9 mouse cellular contexts compared by ENCODE assay signal in genomic region chr19:30114919-30115441, GRCm38 (mm10).
DNase-seq lines count a peak whose midpoint lies in the region; ATAC-seq lines count a peak whose summit lies in the region.
"Had no signal": no experiment of that assay in that cellular context is flagged by ENCODE, and none has a peak within 500 bp of the region (broad histone marks: within the 10 kb centered on the region; RNA-seq: fewer than 3 reads in every experiment).

No protein-coding gene starts in this region.

- H3K4me1 ChIP-seq in intestine, embryonic 16.5 days (ENCODE audit: control insufficient read depth, insufficient read depth, low read length), result peaks cover 3% of the 10 kb centered on the region
- H3K4me1 ChIP-seq in stomach, embryonic 16.5 days (ENCODE audit: control insufficient read depth, insufficient read depth, low read length), result peaks cover 7% of the 10 kb centered on the region; the same call in 1 of the 2 replicates

- H3K27ac ChIP-seq in intestine, embryonic 16.5 days (ENCODE audit: low read length), result no peak overlapping the region
- H3K27ac ChIP-seq in stomach, embryonic 16.5 days (ENCODE audit: low read length), result peak overlapping the region; percentile 65

- 35% methylated on average over 14 of the region's 14 CpGs for WGBS in intestine, embryonic 16.5 days
- WGBS in stomach, embryonic 16.5 days, result 20% methylated on average over 14 of the region's 14 CpGs

- H3K27me3 ChIP-seq in intestine, embryonic 16.5 days (replicated peaks; ENCODE audit: control insufficient read depth, insufficient read depth, low read length), result no peaks in the 10 kb centered on the region
- no peaks in the 10 kb centered on the region for H3K27me3 ChIP-seq in stomach, embryonic 16.5 days (ENCODE audit: control insufficient read depth, insufficient read depth, low read length)

- H3K9ac ChIP-seq in intestine, embryonic 16.5 days (ENCODE audit: low read depth, low read length), result no peak overlapping the region
- 0 out of 2 replicates have a peak overlapping the region, but pooled peaks have one; percentile 23 for H3K9ac ChIP-seq in stomach, embryonic 16.5 days (ENCODE audit: low read length)

- peak overlapping the region; percentile 17 for H3K4me2 ChIP-seq in intestine, embryonic 16.5 days (ENCODE audit: low read depth, low read length)
- H3K4me2 ChIP-seq in stomach, embryonic 16.5 days (ENCODE audit: low read depth, low read length), result peak overlapping the region; percentile 53

- DNase-seq in embryo, embryonic 10 days (ENCODE audit: low spot score), result peak; percentile 39
- DNase-seq in embryo, embryonic 9.5 days (ENCODE audit: extremely low spot score), result no peak
- DNase-seq in right cerebral cortex, postnatal 14 days, result peak; percentile 38
- no peak for DNase-seq in right cerebral cortex, postnatal 36 days (ENCODE audit: low spot score in 2 of 2)
- no peak for DNase-seq in left cerebral cortex, adult 18-20 months (ENCODE audit: low spot score in 2 of 2)
- DNase-seq: retina, postnatal 1 day had no signal

- ATAC-seq in intestine, embryonic 16.5 days, result 0 out of 2 replicates have a peak, but pooled peaks have one; percentile 36
- peak; percentile 66 for ATAC-seq in stomach, embryonic 16.5 days (ENCODE audit: insufficient read depth, low FRiP score)
- ATAC-seq in erythroblast, adult 5-6 weeks (replicated peaks; ENCODE audit: low FRiP score, poor library complexity, severe bottlenecking), result no peak

- no peaks in the 10 kb centered on the region for H3K9me3 ChIP-seq in intestine, embryonic 16.5 days (ENCODE audit: control insufficient read depth, low read length)
- H3K9me3 ChIP-seq in stomach, embryonic 16.5 days (replicated peaks; ENCODE audit: control insufficient read depth, low read length), result no peaks in the 10 kb centered on the region

- H3K36me3 ChIP-seq in intestine, embryonic 16.5 days (ENCODE audit: control insufficient read depth, insufficient read depth, low read length), result no peaks in the 10 kb centered on the region
- no peaks in the 10 kb centered on the region for H3K36me3 ChIP-seq in stomach, embryonic 16.5 days (ENCODE audit: control insufficient read depth, insufficient read depth, low read length)

- H3K4me3 ChIP-seq in intestine, embryonic 16.5 days (ENCODE audit: low read length), result peak overlapping the region; percentile 3; the same call in 1 of the 2 replicates
- peak overlapping the region; percentile 33 for H3K4me3 ChIP-seq in stomach, embryonic 16.5 days (replicated peaks; ENCODE audit: low read length)

Comparison
In these comparisons a context has a peak if more than half of its experiments do, and no peak if none do; other contexts are left out.
1. DNase-seq: peak in embryo, embryonic 10 days (single experiment) and right cerebral cortex, postnatal 14 days (single experiment); none in embryo, embryonic 9.5 days (single experiment), right cerebral cortex, postnatal 36 days (0 of 2) and left cerebral cortex, adult 18-20 months (0 of 2).